Mouse (Mus musculus): ENCODE data around the gene Gm21704. TPM values are rescaled to one million over a fixed set of nuclear protein-coding genes. Genes with fewer than 3 reads are reported as not detected.
"Not testable (repeated sequence)": the region's sequence is repeated elsewhere in the genome, so short reads cannot be mapped to it uniquely, and the experiment has no call there.

Gm21704 gene
- not detected for total RNA-seq (2022)

GRCm38 (mm10) chrY:3410067-3410466 lies at the start of gene Gm21704, which contains the start of gene Gm21708:
Gene Gm21704, minus strand, starts transcription at chrY:3410167.
Gene Gm21708, minus strand, starts transcription at chrY:3410167.
- not testable (repeated sequence) for DNase-seq (ENCODE audit: low spot score in 2 of 2)

DNA sequence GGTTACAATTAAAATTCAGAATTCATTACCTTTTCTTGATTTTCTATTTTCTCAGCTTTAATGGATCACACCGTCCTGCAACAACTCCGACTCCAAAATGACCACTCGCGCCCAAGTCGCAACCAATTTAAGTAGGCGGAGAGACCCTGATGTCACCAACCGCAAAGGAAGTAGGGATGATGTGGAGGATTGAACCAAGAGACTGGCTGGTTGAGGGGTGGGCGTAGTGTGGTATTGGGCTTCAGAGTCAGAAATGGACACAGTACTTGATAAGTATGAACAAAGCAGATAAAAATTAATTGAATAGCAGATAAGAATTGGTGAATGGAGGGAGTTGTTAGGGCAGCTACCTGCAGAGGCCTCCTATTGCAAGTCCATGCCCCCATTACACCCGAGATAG lies 64.7 kb downstream of the Gm21704 start, which contains the start of gene Gm21693:
Gm21693 (minus strand) TSS at position 101 of the 400 bp plus-strand sequence.
- not testable (repeated sequence) for DNase-seq (ENCODE audit: low spot score in 2 of 2)

DNA sequence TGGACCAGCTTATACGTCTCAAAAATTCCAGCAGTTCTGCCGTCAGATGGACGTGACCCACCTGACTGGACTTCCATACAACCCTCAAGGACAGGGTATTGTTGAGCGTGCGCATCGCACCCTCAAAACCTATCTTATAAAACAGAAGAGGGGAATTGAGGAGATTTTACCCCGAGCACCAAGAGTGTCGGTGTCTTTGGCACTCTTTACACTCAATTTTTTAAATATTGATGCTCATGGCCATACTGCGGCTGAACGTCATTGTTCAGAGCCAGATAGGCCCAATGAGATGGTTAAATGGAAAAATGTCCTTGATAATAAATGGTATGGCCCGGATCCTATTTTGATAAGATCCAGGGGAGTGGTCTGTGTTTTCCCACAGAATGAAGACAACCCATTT lies 69.3 kb downstream of the Gm21704 start:
- peak; percentile 18 to 27 for DNase-seq (ENCODE audit: low spot score in 2 of 2)

Other genes with a start within 250 kb of the Gm21704 start
- gene Gm21677, start 103.7 kb downstream of the Gm21704 start, total RNA-seq (2022): not detected
- gene Gm21693, start 64.8 kb downstream of the Gm21704 start, total RNA-seq (2022): not detected
- not detected for gene Gm21708, start within 50 bp of the Gm21704 start, total RNA-seq (2022)

All from gastrocnemius, adult 8-10 months (tissue).